Comparison of ENCODE assay signal across 24 mouse cellular contexts in the genomic region with DNA sequence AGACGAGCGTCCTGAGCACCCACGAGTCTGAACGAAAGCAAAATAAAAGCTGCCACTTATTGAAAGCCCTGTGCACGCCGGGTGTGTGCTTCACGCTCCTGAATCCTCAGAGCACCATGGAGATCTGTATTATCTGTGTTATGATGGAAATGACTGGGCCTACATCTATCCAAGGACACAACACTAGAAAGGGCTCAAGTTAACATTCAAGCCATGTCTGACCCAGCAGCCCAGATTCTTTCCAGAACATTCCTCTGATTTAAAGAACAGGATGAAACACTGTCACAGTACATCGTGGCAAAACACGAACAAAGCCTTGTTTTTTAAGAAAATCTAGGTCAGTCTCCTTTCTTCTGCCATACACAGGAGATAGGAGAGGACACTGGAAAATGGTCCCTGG. TPM values are rescaled to one million over a fixed set of nuclear protein-coding genes. Genes with fewer than 3 reads are reported as not detected.
"Had no signal": no experiment of that assay in that cellular context is flagged by ENCODE, and none has a peak within 500 bp of the region (broad histone marks: within the 10 kb centered on the region; RNA-seq: fewer than 3 reads in every experiment).

No protein-coding gene starts in this region.

- H3K27me3 ChIP-seq: heart, embryonic 12.5 days; limb, embryonic 12.5 days; liver, embryonic 13.5 days; liver, embryonic 15.5 days had no signal

- H3K4me1 ChIP-seq: heart, embryonic 12.5 days; limb, embryonic 10.5 days; limb, embryonic 12.5 days; liver, embryonic 13.5 days; liver, embryonic 15.5 days had no signal

- DNase-seq: gastrocnemius, postnatal 14 days; gastrocnemius, postnatal 36 days; heart, adult 18-20 months; heart, postnatal 10 days; heart, postnatal 36 days; kidney, adult 11 months; kidney, adult 8-10 months; kidney, postnatal 10 days; kidney, postnatal 25 days; kidney, postnatal 4 days; liver; liver, embryonic 13.5 days had no signal

- H3K9me3 ChIP-seq: heart, embryonic 10.5 days; heart, embryonic 12.5 days; limb, embryonic 10.5 days; limb, embryonic 12.5 days; liver, embryonic 13.5 days; liver, embryonic 15.5 days had no signal

- H3K4me2 ChIP-seq: heart, embryonic 12.5 days; hindbrain, embryonic 14.5 days; limb, embryonic 12.5 days; liver, embryonic 11.5 days; liver, embryonic 13.5 days; liver, embryonic 15.5 days had no signal

- H3K9ac ChIP-seq: heart, embryonic 12.5 days; hindbrain, embryonic 14.5 days; limb, embryonic 12.5 days; liver, embryonic 13.5 days; liver, embryonic 15.5 days had no signal

- H3K27ac ChIP-seq: heart, embryonic 10.5 days; hindbrain, embryonic 14.5 days; left cerebral cortex, adult 2 months; limb, embryonic 10.5 days; limb, embryonic 12.5 days; liver, embryonic 13.5 days; liver, embryonic 15.5 days had no signal

- H3K4me3 ChIP-seq: heart, embryonic 10.5 days; heart, embryonic 12.5 days; left cerebral cortex, adult 2 months; limb, embryonic 10.5 days; limb, embryonic 12.5 days; liver, embryonic 13.5 days; liver, embryonic 15.5 days had no signal

- H3K36me3 ChIP-seq: heart, embryonic 10.5 days; heart, embryonic 12.5 days; limb, embryonic 10.5 days; limb, embryonic 12.5 days; liver, embryonic 13.5 days; liver, embryonic 15.5 days had no signal

- ATAC-seq: hindbrain, embryonic 16.5 days; intestine, embryonic 16.5 days had no signal

RNA-seq across cellular contexts. Expression of a gene that starts 13.3 kb away (rescaled TPM):
- total RNA-seq: gastrocnemius, adult 18-20 months; hematopoietic stem cell, adult 5-6 weeks had no signal
